Mouse (Mus musculus) embryonic fibroblast, embryonic 13.5 days (primary cell): ENCODE measurements around the gene Prrc2a.

Source experiments
- CTCF ChIP-seq: IDR thresholded peaks from 2 replicates; pipeline ENCODE4 v1.5.1; 2011; ENCODE audit warnings: mild to moderate bottlenecking, control low read depth, low read length, moderate library complexity, borderline replicate concordance; ENCODE audit not compliant: insufficient read depth
- POLR2A ChIP-seq: IDR thresholded peaks from 2 replicates; pipeline ENCODE4 v1.6.1; 2011; ENCODE audit warnings: low read depth, mild to moderate bottlenecking, control low read depth, low read length, moderate library complexity

DNA sequence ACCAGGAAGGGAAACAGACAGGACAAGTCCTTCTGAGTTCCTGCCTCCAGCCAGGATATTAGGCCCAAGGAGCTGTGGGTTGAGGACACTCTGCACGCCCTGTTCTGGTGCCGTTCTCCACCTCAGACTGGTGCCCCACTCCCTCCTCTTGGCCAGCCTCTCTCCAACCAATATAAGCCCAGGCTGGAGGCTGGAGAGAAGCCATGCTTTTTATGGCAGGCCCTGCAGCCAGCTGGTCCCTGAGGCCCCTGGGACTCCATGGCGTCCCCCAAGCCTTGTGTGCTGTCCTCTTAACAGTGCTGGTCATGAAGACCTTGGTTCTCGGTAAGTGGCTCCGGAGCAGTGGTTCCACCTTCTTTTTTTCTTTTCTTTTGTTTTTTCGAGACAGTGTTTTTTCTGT is 56.6 kb downstream of the Prrc2a start, which contains the start of gene Ly6g5c:
- TF ChIP-seq POLR2A = no peak
- TF ChIP-seq CTCF = no peak
